Comparison of ENCODE assay signal across 10 mouse cellular contexts in the genomic region with DNA sequence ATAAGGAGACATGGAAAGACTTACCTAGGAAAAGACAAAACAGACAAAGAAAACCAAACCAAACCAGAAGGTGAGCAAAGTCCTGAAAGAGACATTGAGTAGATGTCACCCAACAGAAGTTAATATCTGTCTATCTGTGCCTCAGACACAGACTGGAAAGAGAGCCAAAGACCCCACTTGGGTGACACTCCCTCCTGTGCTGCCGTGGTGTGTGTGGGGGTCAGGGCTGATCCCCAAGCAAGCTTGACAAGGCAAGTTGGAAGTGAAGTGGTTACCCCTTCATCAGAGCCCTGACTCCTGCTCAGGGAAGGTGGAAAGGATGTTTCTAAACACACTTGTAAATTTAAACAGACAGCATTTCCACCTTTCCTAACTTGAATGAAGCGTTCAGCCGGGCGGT. TPM values are rescaled to one million over a fixed set of nuclear protein-coding genes. Genes with fewer than 3 reads are reported as not detected.
A peak's percentile ranks its signal among the peaks of the same experiment; 100 is the strongest.
DNase-seq lines count a peak whose midpoint lies in the region; ATAC-seq lines count a peak whose summit lies in the region.
"Had no signal": no experiment of that assay in that cellular context is flagged by ENCODE, and none has a peak within 500 bp of the region (broad histone marks: within the 10 kb centered on the region; RNA-seq: fewer than 3 reads in every experiment).

No protein-coding gene starts in this region.

- H3K9ac ChIP-seq in hindbrain, embryonic 11.5 days (ENCODE audit: low read depth, low read length), result no peak overlapping the region
- no peak overlapping the region for H3K9ac ChIP-seq in embryonic facial prominence, embryonic 15.5 days
- H3K9ac ChIP-seq in limb, embryonic 15.5 days, result no peak overlapping the region
- H3K9ac ChIP-seq: midbrain, embryonic 12.5 days had no signal

- 87% methylated on average over 4 of the region's 4 CpGs for WGBS in hindbrain, embryonic 10.5 days
- 88% methylated on average over 4 of the region's 4 CpGs for WGBS in hindbrain, embryonic 11.5 days
- 85% methylated on average over 4 of the region's 4 CpGs for WGBS in embryonic facial prominence, embryonic 10.5 days
- WGBS in embryonic facial prominence, embryonic 15.5 days, result 75% methylated on average over 4 of the region's 4 CpGs
- WGBS in limb, embryonic 15.5 days, result 76% methylated on average over 4 of the region's 4 CpGs

- no peaks in the 10 kb centered on the region for H3K36me3 ChIP-seq in hindbrain, embryonic 10.5 days
- H3K36me3 ChIP-seq in hindbrain, embryonic 11.5 days (ENCODE audit: control insufficient read depth, insufficient read depth, low read length), result no peaks in the 10 kb centered on the region
- H3K36me3 ChIP-seq in embryonic facial prominence, embryonic 10.5 days (replicated peaks), result no peaks in the 10 kb centered on the region
- no peaks in the 10 kb centered on the region for H3K36me3 ChIP-seq in embryonic facial prominence, embryonic 15.5 days
- H3K36me3 ChIP-seq in limb, embryonic 15.5 days, result no peaks in the 10 kb centered on the region
- H3K36me3 ChIP-seq: midbrain, embryonic 12.5 days had no signal

- no peak for DNase-seq in hindbrain, embryonic 10.5 days (ENCODE audit: low spot score)
- no peak for DNase-seq in hindbrain, embryonic 11.5 days (ENCODE audit: low spot score)
- DNase-seq in embryonic facial prominence, embryonic 10.5 days (ENCODE audit: low spot score), result no peak
- no peak for DNase-seq in right cerebral cortex, postnatal 25 days
- no peak for DNase-seq in adrenal gland, postnatal 14 days
- DNase-seq: gastrocnemius, postnatal 25 days had no signal

- no peak overlapping the region for H3K4me2 ChIP-seq in hindbrain, embryonic 11.5 days (replicated peaks; ENCODE audit: low read depth, low read length)
- no peak overlapping the region for H3K4me2 ChIP-seq in embryonic facial prominence, embryonic 15.5 days (replicated peaks)
- H3K4me2 ChIP-seq in limb, embryonic 15.5 days, result no peak overlapping the region
- H3K4me2 ChIP-seq: midbrain, embryonic 12.5 days had no signal

- no peak overlapping the region for H3K4me3 ChIP-seq in hindbrain, embryonic 10.5 days
- no peak overlapping the region for H3K4me3 ChIP-seq in hindbrain, embryonic 11.5 days (ENCODE audit: low read depth, low read length)
- no peak overlapping the region for H3K4me3 ChIP-seq in embryonic facial prominence, embryonic 10.5 days
- H3K4me3 ChIP-seq in embryonic facial prominence, embryonic 15.5 days (replicated peaks), result no peak overlapping the region
- no peak overlapping the region for H3K4me3 ChIP-seq in limb, embryonic 15.5 days
- H3K4me3 ChIP-seq: midbrain, embryonic 12.5 days had no signal

- H3K4me1 ChIP-seq in hindbrain, embryonic 10.5 days (replicated peaks), result peaks cover 24% of the 10 kb centered on the region
- H3K4me1 ChIP-seq in hindbrain, embryonic 11.5 days (replicated peaks; ENCODE audit: control insufficient read depth, insufficient read depth, low read length), result no peaks in the 10 kb centered on the region
- H3K4me1 ChIP-seq in embryonic facial prominence, embryonic 10.5 days, result peaks cover 11% of the 10 kb centered on the region; the same call in 1 of the 2 replicates
- peaks cover 16% of the 10 kb centered on the region for H3K4me1 ChIP-seq in embryonic facial prominence, embryonic 15.5 days
- H3K4me1 ChIP-seq in limb, embryonic 15.5 days, result peaks cover 17% of the 10 kb centered on the region

- ATAC-seq in hindbrain, embryonic 11.5 days (ENCODE audit: low FRiP score), result no peak
- ATAC-seq in embryonic facial prominence, embryonic 15.5 days (ENCODE audit: insufficient number of reproducible peaks, low FRiP score, low TSS enrichment, low read depth), result no peak
- ATAC-seq in limb, embryonic 15.5 days (ENCODE audit: insufficient number of reproducible peaks, low FRiP score, low TSS enrichment, low read depth), result no peak

- peak overlapping the region; percentile 72 for H3K27ac ChIP-seq in hindbrain, embryonic 10.5 days
- no peak overlapping the region for H3K27ac ChIP-seq in hindbrain, embryonic 11.5 days (ENCODE audit: low read depth, low read length)
- 0 out of 2 replicates have a peak overlapping the region, but pooled peaks have one; percentile 4 for H3K27ac ChIP-seq in embryonic facial prominence, embryonic 10.5 days (replicated peaks)
- H3K27ac ChIP-seq in embryonic facial prominence, embryonic 15.5 days (replicated peaks), result 0 out of 2 replicates have a peak overlapping the region, but pooled peaks have one; percentile 60
- peak overlapping the region; percentile 38; the same call in 1 of the 2 replicates for H3K27ac ChIP-seq in limb, embryonic 15.5 days
- H3K27ac ChIP-seq: midbrain, embryonic 12.5 days had no signal

- H3K9me3 ChIP-seq in hindbrain, embryonic 10.5 days, result no peaks in the 10 kb centered on the region
- no peaks in the 10 kb centered on the region for H3K9me3 ChIP-seq in hindbrain, embryonic 11.5 days (ENCODE audit: control insufficient read depth, low read length)
- no peaks in the 10 kb centered on the region for H3K9me3 ChIP-seq in embryonic facial prominence, embryonic 10.5 days
- no peaks in the 10 kb centered on the region for H3K9me3 ChIP-seq in embryonic facial prominence, embryonic 15.5 days (replicated peaks)
- H3K9me3 ChIP-seq in limb, embryonic 15.5 days, result no peaks in the 10 kb centered on the region
- H3K9me3 ChIP-seq: midbrain, embryonic 12.5 days had no signal

- peaks cover 17% of the 10 kb centered on the region for H3K27me3 ChIP-seq in hindbrain, embryonic 10.5 days (ENCODE audit: insufficient read depth, poor library complexity, severe bottlenecking)
- H3K27me3 ChIP-seq in hindbrain, embryonic 11.5 days (ENCODE audit: control insufficient read depth, insufficient read depth, low read length), result no peaks in the 10 kb centered on the region
- peaks cover 17% of the 10 kb centered on the region for H3K27me3 ChIP-seq in embryonic facial prominence, embryonic 10.5 days (replicated peaks; ENCODE audit: low read depth, poor library complexity, severe bottlenecking)
- H3K27me3 ChIP-seq in embryonic facial prominence, embryonic 15.5 days, result no peaks in the 10 kb centered on the region; the same call in 1 of the 2 replicates
- H3K27me3 ChIP-seq in limb, embryonic 15.5 days, result no peaks in the 10 kb centered on the region
- H3K27me3 ChIP-seq: CH12.LX had no signal

RNA-seq across cellular contexts. Expression of a gene that starts 6.1 kb away (rescaled TPM):
- polyA plus RNA-seq in hindbrain, embryonic 10.5 days (2016; fragmentation: Nextera tagmentation; extraction: Ambion mirVana), result 2.3 and 2.8 TPM in 2 replicates
- 0.77 and 1.0 TPM in 2 replicates for polyA plus RNA-seq in hindbrain, embryonic 11.5 days (2014; fragmentation: Nextera tagmentation; extraction: Ambion mirVana)
- 6.2 and 6.6 TPM in 2 replicates for polyA plus RNA-seq in embryonic facial prominence, embryonic 10.5 days (2016; fragmentation: Nextera tagmentation; extraction: Ambion mirVana)
- polyA plus RNA-seq in embryonic facial prominence, embryonic 15.5 days (2015; fragmentation: Nextera tagmentation; extraction: Ambion mirVana), result 14.5 and 15.3 TPM in 2 replicates
- polyA plus RNA-seq in limb, embryonic 15.5 days (2015; fragmentation: Nextera tagmentation; extraction: Ambion mirVana), result 12.1 and 12.2 TPM in 2 replicates
- 0.70 and 2.1 TPM in 2 replicates for total RNA-seq in adrenal gland, postnatal 14 days (2021)
